Mouse (Mus musculus) liver, embryonic 13.5 days (tissue): ENCODE data around the gene Slc5a3. TPM values are rescaled to one million over a fixed set of nuclear protein-coding genes. Genes with fewer than 3 reads are reported as not detected.

Source experiments
- ATAC-seq: fragments of 200-750 bp; cut with Nextera tagmentation; 2 replicates; pipeline ENCODE4 v1.8.0; 2017; ENCODE audit warnings: low read depth, mild to moderate bottlenecking, moderate number of reproducible peaks, moderate library complexity
- DNase-seq: peaks from one replicate; pipeline ENCODE4 v3.0.0; 2022
- H3K27ac ChIP-seq: fragments of 300-500 bp; sonication (generic); 2 replicates; pipeline ENCODE4 v1.5.1; 2015; ENCODE audit warnings: moderate library complexity, mild to moderate bottlenecking, inconsistent platforms
- H3K27me3 ChIP-seq: fragments of 300-500 bp; sonication (generic); 2 replicates; pipeline ENCODE4 v1.6.1; 2015; ENCODE audit warnings: mild to moderate bottlenecking, inconsistent platforms
- H3K36me3 ChIP-seq: fragments of 300-500 bp; sonication (generic); 2 replicates; pipeline ENCODE4 v1.6.1; 2015; ENCODE audit warnings: mild to moderate bottlenecking, inconsistent platforms
- H3K4me1 ChIP-seq: fragments of 300-500 bp; sonication (generic); replicated peaks from 2 replicates; pipeline ENCODE4 v1.6.1; 2015; ENCODE audit warnings: inconsistent platforms
- H3K4me2 ChIP-seq: fragments of 300-500 bp; sonication (generic); 2 replicates; pipeline ENCODE4 v1.6.1; 2015; ENCODE audit warnings: inconsistent platforms, mild to moderate bottlenecking, moderate library complexity
- H3K4me3 ChIP-seq: fragments of 300-500 bp; sonication (generic); replicated peaks from 2 replicates; pipeline ENCODE4 v1.5.1; 2015; ENCODE audit warnings: mild to moderate bottlenecking, inconsistent platforms
- H3K9ac ChIP-seq: fragments of 300-500 bp; sonication (generic); 2 replicates; pipeline ENCODE4 v1.6.1; 2015; ENCODE audit warnings: mild to moderate bottlenecking, inconsistent platforms
- H3K9me3 ChIP-seq: fragments of 300-500 bp; sonication (generic); replicated peaks from 2 replicates; pipeline ENCODE4 v1.6.1; 2016; ENCODE audit warnings: inconsistent platforms
- WGBS: fragments of 180-500 bp; shearing (Covaris S2); methylation state at CpG from one replicate; pipeline ENCODE4 v1.1.7; 2015; ENCODE audit not compliant: insufficient replicate concordance; 5-methylcytosine and 5-hydroxymethylcytosine counted together
- polyA plus RNA-seq: library from polyadenylated mRNA; unstranded; fragments of >200 nt; fragmentation: Nextera tagmentation; extraction: Ambion mirVana; gene quantifications from 2 replicates; pipeline ENCODE4 v1.2.1, GENCODE M21; 2015

Slc5a3 gene
- polyA plus RNA-seq = 0.96 and 1.3 TPM in 2 replicates

- Histone ChIP-seq H3K27ac (peak within 1 kb of the TSS; percentile 47; the same call in 1 of the 2 replicates), H3K9ac (peak within 1 kb of the TSS; percentile 81), H3K27me3 (no peaks in the 10 kb centered on the region), H3K4me2 (peak within 1 kb of the TSS; percentile 98), H3K9me3 (peaks cover 7% of the 10 kb centered on the region; the same call in 1 of the 2 replicates), H3K4me3 (peak within 1 kb of the TSS; percentile 81), H3K4me1 (peaks cover 31% of the 10 kb centered on the region), H3K36me3 (peaks cover 20% of the 10 kb centered on the region)
- WGBS = under 1% methylated on average over 98 of the region's 99 CpGs
- DNase-seq (peak; percentile 77), ATAC-seq (peak; percentile 90)
Measured at GRCm38 (mm10) chr16:92057852-92058643, at the start of gene Slc5a3, which contains the start of the genes Mrps6 and Gm49711. Slc5a3 (plus strand) TSS chr16:92058322. Mrps6 (plus strand) TSS chr16:92058270. Gm49711 (plus strand) TSS chr16:92058316.

- no peak overlapping the region for H3K4me2 ChIP-seq
- no peak overlapping the region for H3K27ac ChIP-seq
- no peaks in the 10 kb centered on the region for H3K27me3 ChIP-seq
- no peak overlapping the region for H3K9ac ChIP-seq
- ATAC-seq (no peak), DNase-seq (no peak)
- H3K9me3 ChIP-seq = no peaks in the 10 kb centered on the region; the same call in none of the 2 replicates
- no peak overlapping the region for H3K4me3 ChIP-seq
- WGBS = 72% methylated on average over 2 of the region's 2 CpGs
- H3K4me1 ChIP-seq = no peaks in the 10 kb centered on the region
- H3K36me3 ChIP-seq = no peaks in the 10 kb centered on the region
Measured at GRCm38 (mm10) chr16:92009586-92009985, 48.5 kb upstream of the Slc5a3 start.

GRCm38 (mm10) chr16:92016792-92017191 is 41.3 kb upstream of the Slc5a3 start:
- Histone ChIP-seq H3K36me3 (no peaks in the 10 kb centered on the region), H3K9ac (no peak overlapping the region)
- no peak for ATAC-seq

GRCm38 (mm10) chr16:92019141-92020118 is 38.7 kb upstream of the Slc5a3 start:
- DNase-seq (no peak), ATAC-seq (no peak)
- H3K4me2 ChIP-seq = peak overlapping the region; percentile 38
- no peaks in the 10 kb centered on the region for H3K36me3 ChIP-seq
- H3K27ac ChIP-seq = no peak overlapping the region
- peaks cover 8% of the 10 kb centered on the region for H3K4me1 ChIP-seq
- 0 out of 2 replicates have a peak overlapping the region, but pooled peaks have one; percentile 17 for H3K9ac ChIP-seq
- WGBS = 6% methylated on average over 26 of the region's 26 CpGs
- H3K9me3 ChIP-seq = no peaks in the 10 kb centered on the region
- peak overlapping the region; percentile 30 for H3K4me3 ChIP-seq
- 0 out of 2 replicates have a peak, but pooled peaks cover 4% of the 10 kb centered on the region for H3K27me3 ChIP-seq

More at GRCm38 (mm10) chr16:92016792-92017191, 41.3 kb upstream of the Slc5a3 start:
- Histone ChIP-seq H3K27ac (no peak overlapping the region), H3K4me2 (no peak overlapping the region), H3K4me1 (peaks cover 2% of the 10 kb centered on the region; the same call in 1 of the 2 replicates), H3K27me3 (0 out of 2 replicates have a peak, but pooled peaks cover 4% of the 10 kb centered on the region), H3K9me3 (no peaks in the 10 kb centered on the region), H3K4me3 (no peak overlapping the region)
- no peak for DNase-seq
- 58% methylated on average over 8 of the region's 8 CpGs for WGBS

GRCm38 (mm10) chr16:92021656-92022400 is 36.3 kb upstream of the Slc5a3 start:
- Histone ChIP-seq H3K27me3 (0 out of 2 replicates have a peak, but pooled peaks cover 4% of the 10 kb centered on the region), H3K27ac (no peak overlapping the region), H3K36me3 (no peaks in the 10 kb centered on the region), H3K4me2 (no peak overlapping the region), H3K9me3 (no peaks in the 10 kb centered on the region), H3K9ac (no peak overlapping the region), H3K4me3 (no peak overlapping the region), H3K4me1 (peaks cover 8% of the 10 kb centered on the region)
- no peak for DNase-seq
- 47% methylated on average over 12 of the region's 12 CpGs for WGBS
- ATAC-seq = no peak

- H3K9ac ChIP-seq = no peak overlapping the region
- 40% methylated on average over 20 of the region's 20 CpGs for WGBS
- H3K27me3 ChIP-seq = 0 out of 2 replicates have a peak, but pooled peaks cover 4% of the 10 kb centered on the region
- no peaks in the 10 kb centered on the region for H3K9me3 ChIP-seq
- H3K27ac ChIP-seq = no peak overlapping the region
- peaks cover 8% of the 10 kb centered on the region for H3K4me1 ChIP-seq
- ATAC-seq (no peak; the same call in 1 of the 2 replicates), DNase-seq (no peak)
- no peaks in the 10 kb centered on the region for H3K36me3 ChIP-seq
- no peak overlapping the region for H3K4me2 ChIP-seq
- no peak overlapping the region for H3K4me3 ChIP-seq
Measured at GRCm38 (mm10) chr16:92022494-92023283, 35.4 kb upstream of the Slc5a3 start.

- Histone ChIP-seq H3K27me3 (no peaks in the 10 kb centered on the region), H3K27ac (no peak overlapping the region), H3K4me2 (no peak overlapping the region), H3K4me3 (no peak overlapping the region), H3K4me1 (no peaks in the 10 kb centered on the region), H3K36me3 (no peaks in the 10 kb centered on the region), H3K9ac (no peak overlapping the region), H3K9me3 (no peaks in the 10 kb centered on the region)
- 56% methylated on average over 3 of the region's 3 CpGs for whole genome bisulfite sequencing
- ATAC-seq (no peak), DNase-seq (no peak)
Measured at GRCm38 (mm10) chr16:92033286-92033685, 24.8 kb upstream of the Slc5a3 start.

GRCm38 (mm10) chr16:92034676-92035075 is 23.4 kb upstream of the Slc5a3 start:
- DNase-seq (no peak), ATAC-seq (no peak)
- Histone ChIP-seq H3K4me1 (no peaks in the 10 kb centered on the region), H3K4me3 (no peak overlapping the region), H3K27ac (no peak overlapping the region), H3K36me3 (no peaks in the 10 kb centered on the region), H3K9ac (no peak overlapping the region), H3K27me3 (no peaks in the 10 kb centered on the region), H3K9me3 (no peaks in the 10 kb centered on the region), H3K4me2 (no peak overlapping the region)
- 55% methylated on average over 5 of the region's 5 CpGs for WGBS

- H3K4me3 ChIP-seq = no peak overlapping the region
- no peak for ATAC-seq
- 49% methylated on average over 8 of the region's 8 CpGs for WGBS
Measured at GRCm38 (mm10) chr16:92036701-92037100, 21.4 kb upstream of the Slc5a3 start.

More at GRCm38 (mm10) chr16:92036701-92037100, 21.4 kb upstream of the Slc5a3 start:
- H3K4me1 ChIP-seq = no peaks in the 10 kb centered on the region
- H3K9ac ChIP-seq = no peak overlapping the region
- no peaks in the 10 kb centered on the region for H3K36me3 ChIP-seq
- DNase-seq = no peak
- H3K27me3 ChIP-seq = no peaks in the 10 kb centered on the region
- H3K9me3 ChIP-seq = no peaks in the 10 kb centered on the region
- no peak overlapping the region for H3K4me2 ChIP-seq
- H3K27ac ChIP-seq = no peak overlapping the region
